Mouse (Mus musculus) adrenal gland, postnatal 14 days (tissue): ENCODE data around the gene Thsd4. TPM values are rescaled to one million over a fixed set of nuclear protein-coding genes. Genes with fewer than 3 reads are reported as not detected.
A peak's percentile ranks its signal among the peaks of the same experiment; 100 is the strongest.

ENCODE experiments used
- DNase-seq: peaks from one replicate; pipeline ENCODE4 v3.0.0; 2021; ENCODE audit warnings: mixed read lengths
- total RNA-seq: library from RNA; stranded (reverse); gene quantifications from 2 replicates; pipeline ENCODE4 v1.2.3, GENCODE M21; 2021

Thsd4 gene
- total RNA-seq, 1 experiment from 2014 or later = 7.7 TPM

- DNase-seq = no peak
Measured at GRCm38 (mm10) chr9:60213111-60213510, 308.7 kb downstream of the Thsd4 start.

- no peak for DNase-seq
Measured at GRCm38 (mm10) chr9:60208843-60209242, 313.0 kb downstream of the Thsd4 start.

- no peak for DNase-seq
Measured at GRCm38 (mm10) chr9:60203141-60203540, 318.7 kb downstream of the Thsd4 start.

GRCm38 (mm10) chr9:60200436-60200835, 321.4 kb downstream of the Thsd4 start:
- no peak for DNase-seq

GRCm38 (mm10) chr9:60198530-60199200, 323.2 kb downstream of the Thsd4 start:
- DNase-seq = no peak

- no peak for DNase-seq
Measured at GRCm38 (mm10) chr9:60195502-60195901, 326.3 kb downstream of the Thsd4 start.

- no peak for DNase-seq
Measured at GRCm38 (mm10) chr9:60194905-60195304, 326.9 kb downstream of the Thsd4 start.

- DNase-seq = peak; percentile 56
Measured at GRCm38 (mm10) chr9:60192321-60192720, 329.5 kb downstream of the Thsd4 start.

GRCm38 (mm10) chr9:60187437-60187836, 334.4 kb downstream of the Thsd4 start:
- peak; percentile 52 for DNase-seq

GRCm38 (mm10) chr9:60186948-60187347, 334.9 kb downstream of the Thsd4 start:
- no peak for DNase-seq

GRCm38 (mm10) chr9:60184083-60184482, 337.8 kb downstream of the Thsd4 start:
- DNase-seq = no peak

GRCm38 (mm10) chr9:60182371-60182770, 339.5 kb downstream of the Thsd4 start:
- DNase-seq = peak; percentile 61

- peak; percentile 56 for DNase-seq
Measured at GRCm38 (mm10) chr9:60180936-60181335, 340.9 kb downstream of the Thsd4 start.

GRCm38 (mm10) chr9:60180114-60180513, 341.7 kb downstream of the Thsd4 start:
- no peak for DNase-seq

GRCm38 (mm10) chr9:60176311-60176710, 345.5 kb downstream of the Thsd4 start:
- DNase-seq = no peak

GRCm38 (mm10) chr9:60172459-60173060, 349.3 kb downstream of the Thsd4 start:
- peak; percentile 33 for DNase-seq

- peak; percentile 46 for DNase-seq
Measured at GRCm38 (mm10) chr9:60166990-60167389, 354.9 kb downstream of the Thsd4 start.

- no peak for DNase-seq
Measured at GRCm38 (mm10) chr9:60160855-60161254, 361.0 kb downstream of the Thsd4 start.

- no peak for DNase-seq
Measured at GRCm38 (mm10) chr9:60160194-60160593, 361.7 kb downstream of the Thsd4 start.

GRCm38 (mm10) chr9:60152990-60153389, 368.9 kb downstream of the Thsd4 start:
- DNase-seq = no peak

GRCm38 (mm10) chr9:60151897-60152627, 369.8 kb downstream of the Thsd4 start:
- no peak for DNase-seq

- no peak for DNase-seq
Measured at GRCm38 (mm10) chr9:60150511-60150910, 371.3 kb downstream of the Thsd4 start.

GRCm38 (mm10) chr9:60148988-60149387, 372.9 kb downstream of the Thsd4 start:
- DNase-seq = no peak
